Mouse (Mus musculus): Measurements from ENCODE around the gene AU022252. TPM values are rescaled to one million over a fixed set of nuclear protein-coding genes. Genes with fewer than 3 reads are reported as not detected.

The AU022252 gene
- total RNA-seq, 2 experiments from 2014 or later: 24.2 to 24.7 TPM

Other genes with a start within 250 kb of the AU022252 start
- gene Slc2a1, start 124.0 kb downstream of the AU022252 start, total RNA-seq (2021): 1 to 10 TPM; 4.3 to 5.0 TPM
- 10 to 100 TPM; 15.5 to 16.9 TPM for gene Zfp691, start 58.5 kb downstream of the AU022252 start, total RNA-seq (2021)
- gene Ermap, start 42.7 kb downstream of the AU022252 start, total RNA-seq (2021): not detected
- 10 to 100 TPM; 10.7 to 15.2 TPM for gene Svbp, start 37.4 kb downstream of the AU022252 start, total RNA-seq (2021)
- gene Tmem269, start 14.5 kb downstream of the AU022252 start, total RNA-seq (2021): not detected
- gene P3h1, start 203 bp upstream of the AU022252 start, total RNA-seq (2021): 10 to 100 TPM; 12.7 to 13.8 TPM
- 1 to 10 TPM; 2.2 to 3.2 TPM for gene Cldn19, start 22.7 kb upstream of the AU022252 start, total RNA-seq (2021)
- 100 to 1,000 TPM; 503 to 580 TPM for gene Ybx1, start 61.9 kb upstream of the AU022252 start, total RNA-seq (2021)
- 1 to 10 TPM; 8.0 to 9.4 TPM for gene Ppih, start 87.8 kb upstream of the AU022252 start, total RNA-seq (2021)
- under 1 TPM; 0.20 to 0.28 TPM for gene Ccdc30, start 182.8 kb upstream of the AU022252 start, total RNA-seq (2021)
- gene Ppcs, start 189.7 kb upstream of the AU022252 start, total RNA-seq (2021): 1 to 10 TPM; 3.8 to 4.9 TPM
- gene Zmynd12, start 190.1 kb upstream of the AU022252 start, total RNA-seq (2021): not detected